Mouse (Mus musculus) MEL (cell line): ENCODE data around the gene Gm20388. TPM values are rescaled to one million over a fixed set of nuclear protein-coding genes. Genes with fewer than 3 reads are reported as not detected.

Experiments
- DNase-seq: peaks from one replicate; pipeline ENCODE4 v3.0.0; 2011; ENCODE audit warnings: low read depth, low spot score
- H3K27ac ChIP-seq: 2 replicates; pipeline ENCODE4 v1.5.1; 2012; ENCODE audit warnings: low read depth, mild to moderate bottlenecking, control low read depth, low read length, moderate library complexity; ENCODE audit not compliant: control insufficient read depth
- H3K27me3 ChIP-seq, 2 experiments: fragments of 150-350 bp in 1 of 2; sonication (generic) in 1 of 2; 2 replicates each; pipeline ENCODE4 v1.6.1; 2012; ENCODE audit warnings: low read length in 2 of 2, mild to moderate bottlenecking in 2 of 2, improper control_type of control experiment in 1 of 2, moderate library complexity in 1 of 2; ENCODE audit not compliant: insufficient read depth in 2 of 2, control insufficient read depth in 1 of 2
- H3K36me3 ChIP-seq, 2 experiments: 2 replicates each; pipeline ENCODE4 v1.6.1; 2012 to 2014; ENCODE audit warnings: low read length in 2 of 2, improper control_type of control experiment in 1 of 2, inconsistent platforms in 1 of 2, mild to moderate bottlenecking in 1 of 2; ENCODE audit not compliant: insufficient read depth in 2 of 2, control insufficient read depth in 1 of 2
- H3K4me1 ChIP-seq, 2 experiments: fragments of 150-350 bp in 1 of 2; sonication (generic) in 1 of 2; 2 replicates each; pipeline ENCODE4 v1.6.1; 2012; ENCODE audit warnings: low read length in 2 of 2, improper control_type of control experiment in 1 of 2, mild to moderate bottlenecking in 1 of 2; ENCODE audit not compliant: insufficient read depth in 2 of 2, control insufficient read depth in 1 of 2
- H3K4me3 ChIP-seq, 2 experiments: fragments of 150-350 bp in 1 of 2; sonication (generic) in 1 of 2; 2 replicates each; pipeline ENCODE4 v1.5.1; 2012; ENCODE audit warnings: low read depth in 2 of 2, low read length in 2 of 2, mild to moderate bottlenecking in 2 of 2, moderate library complexity in 2 of 2, control low read depth in 1 of 2, improper control_type of control experiment in 1 of 2; ENCODE audit not compliant: control insufficient read depth in 1 of 2, insufficient read depth in 1 of 2
- H3K79me2 ChIP-seq: 2 replicates; pipeline ENCODE4 v1.6.1; 2012; ENCODE audit warnings: mild to moderate bottlenecking, low read length, moderate library complexity; ENCODE audit not compliant: control insufficient read depth, poor library complexity, insufficient read depth
- H3K9ac ChIP-seq: 2 replicates; pipeline ENCODE4 v1.6.1; 2012; ENCODE audit warnings: low read depth, mild to moderate bottlenecking, control low read depth, low read length, moderate library complexity; ENCODE audit not compliant: control insufficient read depth, poor library complexity, severe bottlenecking
- H3K9me3 ChIP-seq: fragments of 150-350 bp; sonication (generic); replicated peaks from 2 replicates; pipeline ENCODE4 v1.6.1; 2012; ENCODE audit warnings: mild to moderate bottlenecking, low read length, improper control_type of control experiment, moderate library complexity; ENCODE audit not compliant: insufficient read depth
- BHLHE40 ChIP-seq: IDR thresholded peaks from 2 replicates; pipeline ENCODE4 v1.6.1; 2012; ENCODE audit warnings: low read depth, mild to moderate bottlenecking, inconsistent platforms, low read length, improper control_type of control experiment, borderline replicate concordance
- CHD1 ChIP-seq: IDR thresholded peaks from 2 replicates; pipeline ENCODE4 v1.6.1; 2012; ENCODE audit warnings: low read depth, mild to moderate bottlenecking, inconsistent platforms, low read length, improper control_type of control experiment
- E2F4 ChIP-seq: IDR thresholded peaks from 2 replicates; pipeline ENCODE4 v1.6.1; 2011; ENCODE audit warnings: low read depth, low read length, improper control_type of control experiment, borderline replicate concordance
- ELF1 ChIP-seq: IDR thresholded peaks from 2 replicates; pipeline ENCODE4 v1.6.1; 2014; ENCODE audit warnings: low read depth, mild to moderate bottlenecking, inconsistent platforms, low read length, improper control_type of control experiment, moderate library complexity
- EP300 ChIP-seq, 2 experiments: IDR thresholded peaks; 2 replicates each; pipeline ENCODE4 v1.6.1; 2011; ENCODE audit warnings: improper control_type of control experiment in 2 of 2, low read length in 2 of 2, low read depth in 1 of 2, mild to moderate bottlenecking in 1 of 2
- GATA1 ChIP-seq: IDR thresholded peaks from 2 replicates; pipeline ENCODE4 v1.6.1; 2011; ENCODE audit warnings: low read depth, low read length, improper control_type of control experiment
- HCFC1 ChIP-seq: IDR thresholded peaks from 2 replicates; pipeline ENCODE4 v1.6.1; 2012; ENCODE audit warnings: low read depth, mild to moderate bottlenecking, inconsistent platforms, low read length, improper control_type of control experiment, moderate library complexity
- JUND ChIP-seq: IDR thresholded peaks from 2 replicates; pipeline ENCODE4 v1.6.1; 2011; ENCODE audit warnings: low read depth, mild to moderate bottlenecking, improper control_type of control experiment, low read length
- KAT2A ChIP-seq: conservative IDR thresholded peaks from 2 replicates; pipeline ENCODE4 v1.6.1; 2012; ENCODE audit warnings: low read depth, low read length, improper control_type of control experiment, inconsistent platforms
- MAX ChIP-seq: IDR thresholded peaks from 2 replicates; pipeline ENCODE4 v1.6.1; 2011; ENCODE audit warnings: low read length, improper control_type of control experiment
- MYC ChIP-seq: IDR thresholded peaks from 2 replicates; pipeline ENCODE4 v1.6.1; 2011; ENCODE audit warnings: low read depth, mild to moderate bottlenecking, low read length, improper control_type of control experiment, moderate library complexity
- NELFE ChIP-seq: IDR thresholded peaks from 2 replicates; pipeline ENCODE4 v1.6.1; 2011; ENCODE audit warnings: low read depth, low read length, improper control_type of control experiment
- NRF1 ChIP-seq: IDR thresholded peaks from 2 replicates; pipeline ENCODE4 v1.6.1; 2014; ENCODE audit warnings: low read depth, mild to moderate bottlenecking, inconsistent platforms, low read length, improper control_type of control experiment, moderate library complexity; ENCODE audit not compliant: poor library complexity, insufficient read depth, severe bottlenecking
- POLR2AphosphoS5 ChIP-seq: IDR thresholded peaks from 2 replicates; pipeline ENCODE4 v1.6.1; 2012; ENCODE audit warnings: low read depth, borderline replicate concordance, mild to moderate bottlenecking, inconsistent platforms, low read length, moderate library complexity, mixed read lengths
- SIN3A ChIP-seq: IDR thresholded peaks from 2 replicates; pipeline ENCODE4 v1.6.1; 2012; ENCODE audit warnings: low read length, improper control_type of control experiment, inconsistent platforms
- SMC3 ChIP-seq: IDR thresholded peaks from 2 replicates; pipeline ENCODE4 v1.6.1; 2011; ENCODE audit warnings: low read depth, low read length, improper control_type of control experiment
- TAL1 ChIP-seq: IDR thresholded peaks from 2 replicates; pipeline ENCODE4 v1.6.1; 2012; ENCODE audit warnings: mild to moderate bottlenecking, inconsistent platforms, low read length, moderate library complexity, mixed read lengths
- ZKSCAN1 ChIP-seq: IDR thresholded peaks from 2 replicates; pipeline ENCODE4 v1.6.1; 2012; ENCODE audit warnings: low read depth, mild to moderate bottlenecking, inconsistent platforms, low read length, improper control_type of control experiment, moderate library complexity
- ZNF384 ChIP-seq: IDR thresholded peaks from 2 replicates; pipeline ENCODE4 v1.6.1; 2012; ENCODE audit warnings: low read depth, mild to moderate bottlenecking, inconsistent platforms, low read length, improper control_type of control experiment
- polyA plus RNA-seq, 2 experiments: library from polyadenylated mRNA; stranded (reverse) in 1 of 2; unstranded in 1 of 2; fragments of >175 nt in 1 of 2; fragments of >200 nt in 1 of 2; gene quantifications; 2 replicates each; pipeline versions ENCODE4 v1.2.1 to v1.2.4; 2012; ENCODE audit warnings: low replicate concordance in 2 of 2, low read depth in 1 of 2; ENCODE audit not compliant: insufficient read length in 2 of 2, insufficient read depth in 1 of 2, missing spikeins in 1 of 2
- total RNA-seq: library from RNA; depleted of rRNA; stranded (reverse); fragments of 300-350 nt; gene quantifications from 2 replicates; pipeline ENCODE4 v1.2.3, GENCODE M21; 2012

Gm20388 gene
- total and polyA plus RNA-seq, 3 experiments = 11.1 to 17.8 TPM; not detected in 1

DNA sequence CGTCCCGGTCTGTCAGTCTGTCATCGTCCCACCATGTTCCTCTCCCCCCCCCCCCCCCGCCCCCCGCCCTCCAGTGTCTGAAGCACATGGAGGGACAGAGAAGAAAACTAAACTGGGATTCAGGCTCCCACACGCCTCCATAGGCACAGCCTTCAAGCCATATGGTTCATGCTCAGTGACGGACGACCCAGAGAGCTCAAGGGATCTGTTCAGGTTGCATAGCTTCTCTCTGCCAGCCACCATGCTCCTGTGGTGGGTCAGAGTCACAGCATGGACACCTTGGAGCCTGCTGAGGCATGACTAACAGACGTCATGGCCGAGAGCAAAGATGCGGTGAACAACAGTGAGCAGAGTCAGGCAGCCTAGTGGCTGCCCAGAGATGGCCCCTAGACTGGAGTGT is 504.8 kb downstream of the Gm20388 start:
- Histone ChIP-seq H3K9me3 (no peaks in the 10 kb centered on the region), H3K27me3 (no peaks in the 10 kb centered on the region), H3K9ac (no peak overlapping the region), H3K4me3 (no peak overlapping the region), H3K27ac (no peak overlapping the region), H3K36me3 (peaks cover 0 to 2% of the 10 kb centered on the region in 2 experiments; a peak in 2 of 4 replicates)
- no peak for DNase-seq
- TF ChIP-seq MAX = no peak
- TF ChIP-seq SMC3 = no peak
- TF ChIP-seq GATA1 = no peak
- no peak for TF ChIP-seq E2F4
- TF ChIP-seq ZKSCAN1 = no peak
- no peak for TF ChIP-seq TAL1
- TF ChIP-seq KAT2A = no peak
- no peak for TF ChIP-seq EP300 (IDR thresholded peaks at IDR 0.05; ENCODE audit: low read depth in 1 of 2, low read length in 2 of 2)
- TF ChIP-seq POLR2AphosphoS5 = no peak
- no peak for TF ChIP-seq ZNF384
- TF ChIP-seq CHD1 = no peak
- no peak for TF ChIP-seq BHLHE40
- no peak for TF ChIP-seq NRF1
- TF ChIP-seq MYC = no peak
- no peak for TF ChIP-seq JUND
- TF ChIP-seq, all 39 proteins: peak for 0
- peaks cover 0 to 7% of the 10 kb centered on the region in 2 experiments; a peak in 1 of 4 replicates for H3K4me1 ChIP-seq
- H3K79me2 ChIP-seq = no peaks in the 10 kb centered on the region

GRCm38 (mm10) chr8:120416173-120416521 is 505.5 kb downstream of the Gm20388 start:
- Histone ChIP-seq H3K9me3 (no peaks in the 10 kb centered on the region), H3K9ac (no peak overlapping the region), H3K4me1 (peaks cover 3 to 12% of the 10 kb centered on the region in 2 experiments; a peak in 3 of 4 replicates), H3K79me2 (no peaks in the 10 kb centered on the region), H3K36me3 (peaks cover 0 to 2% of the 10 kb centered on the region in 2 experiments; a peak in 2 of 4 replicates), H3K4me3 (no peak overlapping the region), H3K27me3 (no peaks in the 10 kb centered on the region), H3K27ac (no peak overlapping the region)
- no peak for DNase-seq
- TF ChIP-seq HCFC1 (no peak), SIN3A (no peak), MAX (no peak), ELF1 (no peak), NELFE (no peak)
